12 mouse cellular contexts compared by ENCODE assay signal in the genomic region with DNA sequence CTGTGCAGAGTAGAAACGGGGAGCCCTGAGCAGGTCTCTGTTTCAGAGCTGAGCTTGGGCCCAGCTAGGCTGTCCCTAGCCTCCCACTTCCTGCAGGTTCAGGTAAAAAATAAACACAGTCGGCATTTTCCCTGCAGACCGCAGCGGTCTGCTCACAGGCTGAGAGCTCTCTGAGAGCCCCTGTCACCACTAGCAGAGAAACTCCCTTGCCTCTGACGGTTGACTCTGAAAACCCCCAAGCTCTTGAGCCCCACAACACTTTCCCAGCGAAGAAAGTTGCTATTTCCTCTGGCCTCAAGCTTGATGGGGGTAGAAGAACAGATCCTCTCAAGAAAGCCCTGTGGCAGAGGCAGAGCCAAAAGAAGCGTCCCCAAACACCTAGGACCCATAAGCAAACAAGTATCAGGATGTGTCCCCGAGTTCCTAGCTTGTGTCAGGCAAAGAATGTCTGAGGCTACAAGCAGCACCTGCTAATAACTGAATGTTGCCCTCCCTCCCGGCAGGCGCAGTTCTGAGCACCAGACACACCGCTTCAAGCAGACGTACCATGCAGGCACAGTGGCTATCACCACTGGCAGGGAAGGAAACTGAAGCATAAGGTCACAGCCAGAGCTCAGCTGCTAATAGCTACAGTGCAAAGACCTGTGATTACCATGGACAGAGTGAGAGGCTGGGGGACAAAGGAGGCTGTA. TPM values are rescaled to one million over a fixed set of nuclear protein-coding genes. Genes with fewer than 3 reads are reported as not detected.
DNase-seq lines count a peak whose midpoint lies in the region; ATAC-seq and TF ChIP-seq lines count a peak whose summit lies in the region.
"Had no signal": no experiment of that assay in that cellular context is flagged by ENCODE, and none has a peak within 500 bp of the region (broad histone marks: within the 10 kb centered on the region; RNA-seq: fewer than 3 reads in every experiment).

No protein-coding gene starts in this region.

- no peaks in the 10 kb centered on the region for H3K36me3 ChIP-seq in heart, embryonic 16.5 days (ENCODE audit: control insufficient read depth, insufficient read depth)
- peaks cover 74% of the 10 kb centered on the region for H3K36me3 ChIP-seq in E14TG2a.4 (ENCODE audit: insufficient read depth, low read length)
- no peaks in the 10 kb centered on the region for H3K36me3 ChIP-seq in stomach, embryonic 16.5 days (ENCODE audit: control insufficient read depth, insufficient read depth, low read length)
- H3K36me3 ChIP-seq: liver, embryonic 15.5 days; midbrain, embryonic 15.5 days had no signal

- no peak for DNase-seq in heart, postnatal 10 days
- DNase-seq in kidney, postnatal 36 days: no peak
- DNase-seq in kidney, adult 18-20 months: no peak

- peak overlapping the region; percentile 56; the same call in 1 of the 2 replicates for H3K27ac ChIP-seq in heart, embryonic 16.5 days (ENCODE audit: low read length)
- no peak overlapping the region for H3K27ac ChIP-seq in stomach, embryonic 16.5 days (ENCODE audit: low read length)
- H3K27ac ChIP-seq: liver, embryonic 15.5 days; midbrain, embryonic 15.5 days had no signal

- no peaks in the 10 kb centered on the region for H3K9me3 ChIP-seq in heart, embryonic 16.5 days (replicated peaks; ENCODE audit: control insufficient read depth, low read length)
- H3K9me3 ChIP-seq in E14TG2a.4 (ENCODE audit: low read length): no peaks in the 10 kb centered on the region
- H3K9me3 ChIP-seq in stomach, embryonic 16.5 days (replicated peaks; ENCODE audit: control insufficient read depth, low read length): no peaks in the 10 kb centered on the region
- H3K9me3 ChIP-seq: liver, embryonic 15.5 days; midbrain, embryonic 15.5 days had no signal

- 21% methylated on average over 12 of the region's 12 CpGs for WGBS in heart, embryonic 16.5 days
- 40% methylated on average over 12 of the region's 12 CpGs for WGBS in stomach, embryonic 16.5 days

- no peaks in the 10 kb centered on the region for H3K27me3 ChIP-seq in heart, embryonic 16.5 days (ENCODE audit: control insufficient read depth, insufficient read depth, low read length)
- H3K27me3 ChIP-seq in E14TG2a.4 (ENCODE audit: insufficient read depth, low read length): no peaks in the 10 kb centered on the region
- no peaks in the 10 kb centered on the region for H3K27me3 ChIP-seq in stomach, embryonic 16.5 days (ENCODE audit: control insufficient read depth, insufficient read depth, low read length)
- H3K27me3 ChIP-seq: liver, embryonic 15.5 days; midbrain, embryonic 15.5 days had no signal

- no peak overlapping the region; the same call in 1 of the 2 replicates for H3K9ac ChIP-seq in heart, embryonic 16.5 days (ENCODE audit: low read length)
- H3K9ac ChIP-seq in stomach, embryonic 16.5 days (ENCODE audit: low read length): peak overlapping the region; percentile 27
- H3K9ac ChIP-seq: liver, embryonic 15.5 days; midbrain, embryonic 15.5 days had no signal

- peaks cover 35% of the 10 kb centered on the region for H3K4me1 ChIP-seq in heart, embryonic 16.5 days (ENCODE audit: control insufficient read depth, insufficient read depth, low read length)
- H3K4me1 ChIP-seq in E14TG2a.4 (replicated peaks; ENCODE audit: low read depth, low read length): peaks cover 81% of the 10 kb centered on the region
- peaks cover 19% of the 10 kb centered on the region for H3K4me1 ChIP-seq in stomach, embryonic 16.5 days (ENCODE audit: control insufficient read depth, insufficient read depth, low read length)

- peak overlapping the region; percentile 19; the same call in 1 of the 2 replicates for H3K4me2 ChIP-seq in heart, embryonic 16.5 days (ENCODE audit: low read depth, low read length)
- H3K4me2 ChIP-seq in stomach, embryonic 16.5 days (ENCODE audit: low read depth, low read length): no peak overlapping the region
- H3K4me2 ChIP-seq: liver, embryonic 15.5 days; midbrain, embryonic 15.5 days had no signal

- ATAC-seq in heart, embryonic 16.5 days (replicated peaks; ENCODE audit: extremely low read depth, insufficient read depth, low FRiP score): no peak
- peak; percentile 72 for ATAC-seq in CD4-positive, CD25-positive, alpha-beta regulatory T cell, adult 4 months
- ATAC-seq in stomach, embryonic 16.5 days (ENCODE audit: insufficient read depth, low FRiP score): no peak
- ATAC-seq: midbrain, embryonic 15.5 days had no signal

- intact Hi-C loops in heart, postnatal 10 days (cut with DNase I): no loop called here

- TF ChIP-seq CTCF in E14TG2a.4 (conservative IDR thresholded peaks at IDR 0.05; ENCODE audit: low read length): no peak

- no peak overlapping the region for H3K4me3 ChIP-seq in heart, embryonic 16.5 days (ENCODE audit: low read length)
- H3K4me3 ChIP-seq in E14TG2a.4 (replicated peaks; ENCODE audit: low read length): peak overlapping the region; percentile 45
- H3K4me3 ChIP-seq in stomach, embryonic 16.5 days (replicated peaks; ENCODE audit: low read length): no peak overlapping the region
- H3K4me3 ChIP-seq: liver, embryonic 15.5 days; midbrain, embryonic 15.5 days had no signal

RNA-seq across cellular contexts. Expression of gene Tcf7, which starts 17.1 kb away (rescaled TPM):
- polyA plus RNA-seq in heart, embryonic 16.5 days (2015; fragmentation: Nextera tagmentation; extraction: Ambion mirVana): 29.0 and 65.0 TPM in 2 replicates
- 1 to 10 TPM; 3.3 to 6.2 TPM for total RNA-seq in heart, postnatal 10 days (2021)
- polyA plus RNA-seq in CD4-positive, CD25-positive, alpha-beta regulatory T cell, adult 4 months (2017; shearing (Covaris generic)): 100 to 1,000 TPM; 246 to 283 TPM
- polyA plus RNA-seq in stomach, embryonic 16.5 days (2015; fragmentation: Nextera tagmentation; extraction: Ambion mirVana): 2.8 TPM in 2 replicates

RNA-seq across cellular contexts. Expression of gene Skp1a, which starts 34.0 kb away (rescaled TPM):
- polyA plus RNA-seq in heart, embryonic 16.5 days (2015; fragmentation: Nextera tagmentation; extraction: Ambion mirVana): 476 and 507 TPM in 2 replicates
- 100 to 1,000 TPM; 239 to 266 TPM for total RNA-seq in heart, postnatal 10 days (2021)
- polyA plus RNA-seq in CD4-positive, CD25-positive, alpha-beta regulatory T cell, adult 4 months (2017; shearing (Covaris generic)): 100 to 1,000 TPM; 212 to 326 TPM
- polyA plus RNA-seq in stomach, embryonic 16.5 days (2015; fragmentation: Nextera tagmentation; extraction: Ambion mirVana): 650 and 654 TPM in 2 replicates

RNA-seq across cellular contexts. Expression of gene Olfr1371, which starts 52.0 kb away (rescaled TPM):
- polyA plus RNA-seq in heart, embryonic 16.5 days (2015; fragmentation: Nextera tagmentation; extraction: Ambion mirVana): not detected in 2 replicates
- not detected for total RNA-seq in heart, postnatal 10 days (2021)
- polyA plus RNA-seq in CD4-positive, CD25-positive, alpha-beta regulatory T cell, adult 4 months (2017; shearing (Covaris generic)): not detected
- polyA plus RNA-seq in stomach, embryonic 16.5 days (2015; fragmentation: Nextera tagmentation; extraction: Ambion mirVana): not detected in 2 replicates
- total RNA-seq: adrenal gland, adult 18-20 months; gastrocnemius, postnatal 36 days; left cerebral cortex, postnatal 10 days had no signal
- polyA plus RNA-seq: liver, embryonic 15.5 days; midbrain, embryonic 15.5 days had no signal
